Mouse (Mus musculus) left cerebral cortex, adult 18-20 months (tissue): ENCODE measurements at regions not wholly inside any gene's neighbourhood (a gene's known extent, or its start where the extent isn't known, plus 50 kb on each side); places are given as distances from the start of the nearest gene placed in this dataset.

Experiments
- DNase-seq, 2 experiments: peaks; one replicate each; pipeline ENCODE4 v3.0.0; 2021 to 2022; ENCODE audit warnings: low spot score in 2 of 2, mixed read lengths in 1 of 2

GRCm38 (mm10) chr2:12614345-12614744, 195.1 kb upstream of the Mindy3 start:
- no peak for DNase-seq

DNA sequence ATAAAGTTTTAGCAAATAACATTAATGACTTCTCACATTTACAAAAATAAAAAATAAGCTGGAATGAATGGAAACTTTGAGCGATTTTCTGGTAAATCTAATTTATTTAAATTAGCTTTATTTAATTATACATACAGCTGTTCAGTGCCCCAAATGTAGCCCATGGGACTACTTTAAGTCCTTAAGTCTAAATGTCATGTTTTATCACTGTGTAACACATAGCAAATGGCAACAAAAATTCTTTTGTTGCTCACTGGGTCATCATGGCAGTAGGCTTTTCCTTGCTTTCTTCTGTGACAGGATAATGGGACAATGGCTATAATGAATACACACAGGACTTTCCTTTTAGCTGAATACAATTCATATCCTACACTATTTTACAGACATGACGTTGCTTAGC, 194.6 kb upstream of the Mindy3 start:
- no peak for DNase-seq

- peak in 1 of 2 experiments; percentile 4 for DNase-seq
Observed at GRCm38 (mm10) chr2:12582566-12582965, 163.3 kb upstream of the Mindy3 start.

DNA sequence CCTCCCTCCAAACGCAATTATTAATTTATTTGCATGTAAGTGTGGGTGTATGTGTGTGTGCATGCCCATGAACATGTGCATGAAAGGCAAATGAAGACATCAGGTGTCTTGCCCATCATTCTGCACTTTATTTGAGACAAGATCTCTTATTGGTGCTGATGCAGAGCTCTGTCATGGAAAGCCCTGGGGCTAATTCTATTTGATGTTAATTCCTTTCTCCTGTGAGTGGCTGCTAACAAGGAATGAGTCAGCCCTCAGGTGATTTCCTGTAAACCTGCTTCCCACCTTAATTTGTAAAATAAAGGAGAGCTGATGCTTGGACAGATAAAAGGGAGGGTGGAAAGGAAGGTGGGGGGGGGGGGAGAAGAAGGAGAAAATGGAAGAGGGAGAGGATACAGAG, 138.5 kb upstream of the Mindy3 start:
- no peak for DNase-seq

- no peak for DNase-seq
Observed at GRCm38 (mm10) chr2:12522411-12522810, 103.1 kb upstream of the Mindy3 start.

DNA sequence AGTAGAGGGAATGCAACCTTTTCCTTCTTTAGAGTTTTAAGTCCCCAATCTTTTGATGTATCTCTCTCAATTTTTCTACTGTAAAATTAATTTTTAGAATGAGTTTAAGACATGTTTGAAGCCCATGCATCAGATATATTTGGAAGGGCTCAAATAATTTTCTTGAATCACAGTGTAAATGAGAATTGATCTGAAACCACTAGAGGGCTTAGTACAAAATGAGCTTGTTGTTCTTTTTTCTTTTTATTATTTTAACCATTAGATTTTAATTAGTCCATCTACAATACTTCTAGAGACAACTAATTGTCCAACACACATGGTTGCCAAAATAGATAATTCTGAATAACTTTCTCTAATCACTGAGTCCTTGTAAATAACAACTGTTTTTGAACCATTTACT, 102.5 kb upstream of the Mindy3 start:
- DNase-seq, result no peak

- DNase-seq, result no peak
Observed at GRCm38 (mm10) chr2:12492369-12492768, 73.1 kb upstream of the Mindy3 start.

DNA sequence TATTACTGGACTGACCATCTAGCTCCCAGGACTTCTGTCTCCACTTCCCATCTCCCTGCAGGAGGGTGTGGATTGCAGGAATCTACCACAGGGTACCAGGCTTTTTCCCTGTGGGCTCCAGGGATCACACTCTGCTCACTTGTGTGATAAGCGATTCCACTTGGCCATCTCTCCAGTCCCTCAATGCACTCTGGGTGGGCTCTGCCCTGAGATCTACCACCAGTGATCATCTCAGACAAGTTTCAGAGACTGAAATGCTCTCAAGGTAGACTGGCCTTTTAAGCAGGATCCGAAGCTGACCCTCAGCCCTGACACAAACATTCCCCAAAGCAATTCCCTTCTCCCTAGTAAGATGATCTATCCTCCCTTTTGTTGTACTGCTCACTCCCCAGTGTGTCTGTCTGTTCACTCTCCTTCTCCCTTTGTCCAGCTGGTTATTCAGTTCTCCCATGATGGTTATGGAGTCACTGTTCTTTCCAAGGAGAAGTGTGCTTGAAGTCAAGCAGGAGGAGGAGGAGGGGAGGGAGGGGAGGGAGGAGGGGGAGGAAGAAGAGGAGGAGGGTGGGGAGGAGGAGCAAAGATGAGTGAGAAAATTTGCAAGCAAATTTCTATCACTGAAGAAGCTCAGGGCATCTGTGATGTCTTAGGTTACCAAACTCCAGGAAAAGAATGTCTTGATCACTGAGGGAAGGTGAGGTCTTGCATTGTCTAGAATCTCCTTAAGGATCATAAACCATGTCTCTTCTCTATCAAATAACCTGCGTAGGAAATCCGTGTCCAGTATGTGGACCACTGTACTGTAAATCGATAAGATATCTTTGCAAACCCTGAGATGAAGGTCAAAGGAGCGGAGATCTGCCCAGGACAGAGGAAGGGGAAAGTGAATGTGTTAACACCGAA, 50.4 kb upstream of the Mindy3 start:
- DNase-seq, result no peak
